In the genomic region with DNA sequence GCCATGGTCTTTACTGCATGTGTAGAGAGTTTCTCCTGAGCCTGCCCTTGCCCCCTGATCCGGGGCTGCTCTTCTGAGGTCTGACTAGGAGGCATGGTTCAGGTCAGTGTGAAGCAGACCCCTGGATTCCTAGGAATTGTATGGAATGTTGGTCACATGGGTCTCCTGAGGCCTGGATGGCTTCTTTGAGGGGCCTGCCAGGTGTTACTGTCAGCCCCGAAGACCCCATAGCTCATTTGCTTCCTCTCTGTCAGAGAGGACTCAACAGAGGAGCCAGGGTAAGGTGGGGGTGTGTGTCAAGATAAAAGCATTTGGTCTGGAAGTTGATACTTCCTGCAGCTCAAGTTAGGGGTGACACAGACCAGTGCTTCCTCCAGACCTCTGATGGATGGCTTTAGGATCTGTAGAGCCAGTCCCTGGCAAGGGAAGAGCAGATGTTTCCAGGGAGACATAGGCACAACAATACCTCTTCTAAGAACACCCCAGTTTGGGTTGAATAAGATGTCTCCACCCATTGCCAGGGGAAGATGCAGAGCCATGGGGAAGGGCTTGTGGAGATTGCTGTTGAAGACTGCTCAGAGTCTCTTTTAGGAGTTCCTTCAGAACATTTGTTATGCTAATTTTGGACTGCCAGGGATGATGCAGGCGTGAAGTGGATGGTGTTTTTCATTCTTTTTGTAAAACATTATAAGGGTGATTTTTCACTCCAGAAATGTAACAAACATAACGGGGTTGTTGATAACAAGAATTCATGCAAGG, we compare ENCODE assay signal across 20 mouse cellular contexts.
DNase-seq lines count a peak whose midpoint lies in the region; ATAC-seq lines count a peak whose summit lies in the region.
"Had no signal": no experiment of that assay in that cellular context is flagged by ENCODE, and none has a peak within 500 bp of the region (broad histone marks: within the 10 kb centered on the region; RNA-seq: fewer than 3 reads in every experiment).

No protein-coding gene starts in this region.

- H3K36me3 ChIP-seq in embryonic facial prominence, embryonic 10.5 days (replicated peaks): no peaks in the 10 kb centered on the region
- no peaks in the 10 kb centered on the region for H3K36me3 ChIP-seq in liver, embryonic 11.5 days (ENCODE audit: control insufficient read depth, insufficient read depth, low read length)
- H3K36me3 ChIP-seq: forebrain, embryonic 12.5 days; heart, embryonic 12.5 days; hindbrain, embryonic 15.5 days; limb, embryonic 13.5 days; neural tube, embryonic 12.5 days had no signal

- no peak overlapping the region for H3K9ac ChIP-seq in liver, embryonic 11.5 days (ENCODE audit: low read depth, low read length)
- H3K9ac ChIP-seq: forebrain, embryonic 12.5 days; heart, embryonic 12.5 days; hindbrain, embryonic 15.5 days; limb, embryonic 13.5 days; neural tube, embryonic 12.5 days had no signal

- no peak overlapping the region for H3K4me3 ChIP-seq in embryonic facial prominence, embryonic 10.5 days
- no peak overlapping the region for H3K4me3 ChIP-seq in liver, embryonic 11.5 days (ENCODE audit: low read depth, low read length)
- H3K4me3 ChIP-seq: forebrain, embryonic 12.5 days; heart, embryonic 12.5 days; hindbrain, embryonic 15.5 days; limb, embryonic 13.5 days; megakaryocyte, embryonic 14.5 days; neural tube, embryonic 12.5 days had no signal

- peaks cover 21% of the 10 kb centered on the region for H3K4me1 ChIP-seq in embryonic facial prominence, embryonic 10.5 days
- H3K4me1 ChIP-seq in liver, embryonic 11.5 days (replicated peaks; ENCODE audit: control insufficient read depth, insufficient read depth, low read length): no peaks in the 10 kb centered on the region
- H3K4me1 ChIP-seq: hindbrain, embryonic 15.5 days; limb, embryonic 13.5 days had no signal

- no peaks in the 10 kb centered on the region for H3K9me3 ChIP-seq in embryonic facial prominence, embryonic 10.5 days
- no peaks in the 10 kb centered on the region for H3K9me3 ChIP-seq in liver, embryonic 11.5 days (ENCODE audit: control insufficient read depth, low read length)
- H3K9me3 ChIP-seq: forebrain, embryonic 12.5 days; heart, embryonic 12.5 days; hindbrain, embryonic 15.5 days; limb, embryonic 13.5 days; neural tube, embryonic 12.5 days had no signal

- no peak for DNase-seq in frontal cortex, postnatal 25 days (ENCODE audit: low spot score in 2 of 2)
- DNase-seq in kidney, postnatal 10 days: peak; percentile 26
- DNase-seq in kidney, postnatal 25 days: no peak
- DNase-seq in R1 (ENCODE audit: low read depth, low spot score): peak; percentile 26
- no peak for DNase-seq in embryonic facial prominence, embryonic 10.5 days (ENCODE audit: low spot score)
- no peak for DNase-seq in liver, embryonic 11.5 days (ENCODE audit: low spot score)
- DNase-seq in layer of hippocampus, adult 18-20 months (ENCODE audit: low spot score in 2 of 2): no peak
- DNase-seq: adrenal gland, adult 8-10 months; cerebellum, adult 18-20 months; layer of hippocampus, postnatal 36 days; lung, postnatal 14 days; thymus, postnatal 25 days had no signal

- H3K27me3 ChIP-seq in embryonic facial prominence, embryonic 10.5 days (replicated peaks; ENCODE audit: low read depth, poor library complexity, severe bottlenecking): no peaks in the 10 kb centered on the region
- H3K27me3 ChIP-seq in liver, embryonic 11.5 days (replicated peaks; ENCODE audit: control insufficient read depth, insufficient read depth, low read length): no peaks in the 10 kb centered on the region
- H3K27me3 ChIP-seq: forebrain, embryonic 12.5 days; heart, embryonic 12.5 days; hindbrain, embryonic 15.5 days; limb, embryonic 13.5 days; neural tube, embryonic 12.5 days had no signal

- 63% methylated on average over 4 of the region's 4 CpGs for WGBS in embryonic facial prominence, embryonic 10.5 days
- 41% methylated on average over 4 of the region's 4 CpGs for WGBS in liver, embryonic 11.5 days

- no peak overlapping the region for H3K4me2 ChIP-seq in liver, embryonic 11.5 days
- H3K4me2 ChIP-seq: forebrain, embryonic 12.5 days; heart, embryonic 12.5 days; hindbrain, embryonic 15.5 days; limb, embryonic 13.5 days; neural tube, embryonic 12.5 days had no signal

- 0 out of 2 replicates have a peak overlapping the region, but pooled peaks have one; percentile 30 for H3K27ac ChIP-seq in embryonic facial prominence, embryonic 10.5 days (replicated peaks)
- no peak overlapping the region for H3K27ac ChIP-seq in liver, embryonic 11.5 days (ENCODE audit: low read depth, low read length)
- H3K27ac ChIP-seq: forebrain, embryonic 12.5 days; hindbrain, embryonic 15.5 days; limb, embryonic 13.5 days; neural tube, embryonic 12.5 days had no signal

- ATAC-seq in frontal cortex, adult (ENCODE audit: low TSS enrichment): peak; percentile 87
- no peak for ATAC-seq in liver, embryonic 11.5 days (replicated peaks; ENCODE audit: low FRiP score)
- ATAC-seq: CD4-positive, CD25-positive, alpha-beta regulatory T cell, adult 4 months had no signal

Comparison
In these comparisons a context has a peak if more than half of its experiments do, and no peak if none do; other contexts are left out.
1. DNase-seq: peak in kidney, postnatal 10 days (single experiment) and R1 (single experiment); none in frontal cortex, postnatal 25 days (0 of 2), kidney, postnatal 25 days (0 of 2), embryonic facial prominence, embryonic 10.5 days (single experiment), liver, embryonic 11.5 days (single experiment) and layer of hippocampus, adult 18-20 months (0 of 2).